Mouse (Mus musculus): Measurements from ENCODE around the gene Rapgef4. TPM values are rescaled to one million over a fixed set of nuclear protein-coding genes. Genes with fewer than 3 reads are reported as not detected.

Gene Rapgef4
- polyA plus RNA-seq, 1 experiment = 192 TPM

GRCm38 (mm10) chr2:72235361-72235901 lies 254.4 kb downstream of the Rapgef4 start:
- H3K4me1 ChIP-seq (ENCODE audit: control insufficient read depth, insufficient read depth, low read length) = no peaks in the 10 kb centered on the region
- H3K27me3 ChIP-seq (ENCODE audit: control insufficient read depth, insufficient read depth, low read length) = no peaks in the 10 kb centered on the region
- WGBS = 24% methylated on average over 12 of the region's 12 CpGs
- no peak overlapping the region for H3K27ac ChIP-seq (ENCODE audit: insufficient read depth, low read length)
- no peak for TF ChIP-seq POLR2A (IDR thresholded peaks at IDR 0.05; ENCODE audit: borderline replicate concordance, insufficient read depth, low read length)
- TF ChIP-seq CTCF (IDR thresholded peaks at IDR 0.05; ENCODE audit: borderline replicate concordance, insufficient read depth, low read depth, low read length) = no peak
- DNase-seq = peak; percentile 34 to 36
- no peak overlapping the region for H3K4me3 ChIP-seq (replicated peaks; ENCODE audit: insufficient read depth, low read depth, low read length)

GRCm38 (mm10) chr2:72238421-72238820 lies 257.4 kb downstream of the Rapgef4 start:
- TF ChIP-seq CTCF (IDR thresholded peaks at IDR 0.05; ENCODE audit: borderline replicate concordance, insufficient read depth, low read depth, low read length) = no peak
- no peak for TF ChIP-seq POLR2A (IDR thresholded peaks at IDR 0.05; ENCODE audit: borderline replicate concordance, insufficient read depth, low read length)
- H3K4me3 ChIP-seq (replicated peaks; ENCODE audit: insufficient read depth, low read depth, low read length) = no peak overlapping the region
- no peaks in the 10 kb centered on the region for H3K27me3 ChIP-seq (ENCODE audit: control insufficient read depth, insufficient read depth, low read length)
- no peak for DNase-seq
- H3K27ac ChIP-seq (ENCODE audit: insufficient read depth, low read length) = no peak overlapping the region
- H3K4me1 ChIP-seq (ENCODE audit: control insufficient read depth, insufficient read depth, low read length) = no peaks in the 10 kb centered on the region
- WGBS = 91% methylated on average over 2 of the region's 2 CpGs

DNA sequence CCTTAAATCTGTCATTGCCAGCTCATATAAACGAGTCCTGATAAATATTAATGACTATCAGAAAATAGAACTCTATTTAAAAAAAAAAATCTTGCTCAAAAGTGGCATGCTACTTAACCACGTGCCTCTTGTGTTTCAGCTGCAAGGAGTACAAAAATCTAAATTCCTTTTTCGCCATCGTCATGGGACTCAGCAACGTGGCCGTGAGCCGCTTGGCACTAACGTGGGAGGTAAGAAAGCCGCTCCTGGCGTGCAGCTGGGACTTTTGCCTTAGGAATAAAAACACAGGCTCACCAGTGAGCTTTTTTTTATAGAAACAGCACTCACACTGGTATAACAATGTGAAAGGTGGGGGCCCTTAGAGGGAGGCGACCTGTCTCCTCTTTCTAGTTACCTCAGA lies 257.9 kb downstream of the Rapgef4 start:
- no peaks in the 10 kb centered on the region for H3K4me1 ChIP-seq (ENCODE audit: control insufficient read depth, insufficient read depth, low read length)
- no peak for TF ChIP-seq CTCF (IDR thresholded peaks at IDR 0.05; ENCODE audit: borderline replicate concordance, insufficient read depth, low read depth, low read length)
- TF ChIP-seq POLR2A (IDR thresholded peaks at IDR 0.05; ENCODE audit: borderline replicate concordance, insufficient read depth, low read length) = no peak
- no peak overlapping the region for H3K27ac ChIP-seq (ENCODE audit: insufficient read depth, low read length)
- no peaks in the 10 kb centered on the region for H3K27me3 ChIP-seq (ENCODE audit: control insufficient read depth, insufficient read depth, low read length)
- no peak overlapping the region for H3K4me3 ChIP-seq (replicated peaks; ENCODE audit: insufficient read depth, low read depth, low read length)
- 63% methylated on average over 11 of the region's 11 CpGs for WGBS
- DNase-seq = no peak

- DNase-seq = no peak
- no peaks in the 10 kb centered on the region for H3K4me1 ChIP-seq (ENCODE audit: control insufficient read depth, insufficient read depth, low read length)
- WGBS = 85% methylated on average over 8 of the region's 8 CpGs
- H3K4me3 ChIP-seq (replicated peaks; ENCODE audit: insufficient read depth, low read depth, low read length) = no peak overlapping the region
- H3K27me3 ChIP-seq (ENCODE audit: control insufficient read depth, insufficient read depth, low read length) = no peaks in the 10 kb centered on the region
- H3K27ac ChIP-seq (ENCODE audit: insufficient read depth, low read length) = no peak overlapping the region
- TF ChIP-seq POLR2A (IDR thresholded peaks at IDR 0.05; ENCODE audit: borderline replicate concordance, insufficient read depth, low read length) (no peak), CTCF (IDR thresholded peaks at IDR 0.05; ENCODE audit: borderline replicate concordance, insufficient read depth, low read depth, low read length) (no peak)
Observed at GRCm38 (mm10) chr2:72239456-72239855, 258.4 kb downstream of the Rapgef4 start.

- Histone ChIP-seq H3K27ac (ENCODE audit: insufficient read depth, low read length) (no peak overlapping the region), H3K27me3 (ENCODE audit: control insufficient read depth, insufficient read depth, low read length) (no peaks in the 10 kb centered on the region), H3K4me3 (replicated peaks; ENCODE audit: insufficient read depth, low read depth, low read length) (no peak overlapping the region), H3K4me1 (ENCODE audit: control insufficient read depth, insufficient read depth, low read length) (no peaks in the 10 kb centered on the region)
- TF ChIP-seq POLR2A (IDR thresholded peaks at IDR 0.05; ENCODE audit: borderline replicate concordance, insufficient read depth, low read length) (no peak), CTCF (IDR thresholded peaks at IDR 0.05; ENCODE audit: borderline replicate concordance, insufficient read depth, low read depth, low read length) (no peak)
- WGBS = 38% methylated on average over 7 of the region's 7 CpGs
- DNase-seq = no peak
Observed at GRCm38 (mm10) chr2:72239993-72240392, 259.0 kb downstream of the Rapgef4 start.

- TF ChIP-seq CTCF (IDR thresholded peaks at IDR 0.05; ENCODE audit: borderline replicate concordance, insufficient read depth, low read depth, low read length) (no peak), POLR2A (IDR thresholded peaks at IDR 0.05; ENCODE audit: borderline replicate concordance, insufficient read depth, low read length) (no peak)
- no peak for DNase-seq
- Histone ChIP-seq H3K4me1 (ENCODE audit: control insufficient read depth, insufficient read depth, low read length) (no peaks in the 10 kb centered on the region), H3K4me3 (replicated peaks; ENCODE audit: insufficient read depth, low read depth, low read length) (no peak overlapping the region), H3K27ac (ENCODE audit: insufficient read depth, low read length) (no peak overlapping the region), H3K27me3 (ENCODE audit: control insufficient read depth, insufficient read depth, low read length) (no peaks in the 10 kb centered on the region)
- 76% methylated on average over 7 of the region's 7 CpGs for WGBS
Observed at GRCm38 (mm10) chr2:72240691-72241090, 259.7 kb downstream of the Rapgef4 start.

DNA sequence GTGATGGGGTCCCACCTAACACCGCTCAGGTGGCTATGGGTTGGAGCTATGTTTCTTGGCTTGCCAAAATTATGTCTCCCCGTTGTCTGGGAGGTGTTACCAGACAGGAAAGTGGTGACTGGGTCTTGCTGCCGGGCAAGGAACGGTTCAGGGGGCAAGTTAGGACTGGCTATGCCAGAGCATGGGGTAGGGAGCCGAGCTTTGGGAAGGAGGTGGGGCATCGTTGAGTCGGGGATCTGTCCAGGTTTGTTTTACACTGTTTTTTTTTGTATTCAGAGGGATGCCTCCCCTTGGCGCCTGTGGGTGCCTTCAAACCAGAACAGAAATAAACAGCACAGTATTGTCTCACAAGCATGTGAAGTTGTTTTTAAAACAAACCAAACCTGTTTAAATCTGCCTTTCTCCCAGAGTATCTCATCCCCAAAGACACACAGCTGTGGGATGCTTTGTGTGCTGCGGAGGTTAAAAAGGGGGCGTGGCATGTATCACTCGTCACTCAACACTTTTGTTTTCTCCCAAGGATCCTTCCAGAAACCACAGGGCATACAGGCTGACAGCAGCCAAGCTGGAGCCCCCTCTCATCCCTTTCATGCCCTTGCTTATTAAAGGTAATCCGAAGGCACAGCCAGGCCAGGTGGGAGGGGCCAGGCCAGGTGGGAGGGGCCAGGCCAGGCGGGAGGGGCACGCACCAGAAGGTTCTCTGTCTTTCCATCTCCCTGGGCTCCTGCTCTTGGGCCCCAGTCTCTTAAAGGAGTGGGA lies 260.9 kb downstream of the Rapgef4 start:
- DNase-seq = no peak
- TF ChIP-seq POLR2A (IDR thresholded peaks at IDR 0.05; ENCODE audit: borderline replicate concordance, insufficient read depth, low read length) = no peak
- no peak for TF ChIP-seq CTCF (IDR thresholded peaks at IDR 0.05; ENCODE audit: borderline replicate concordance, insufficient read depth, low read depth, low read length)
- no peak overlapping the region for H3K27ac ChIP-seq (ENCODE audit: insufficient read depth, low read length)
- H3K4me3 ChIP-seq (replicated peaks; ENCODE audit: insufficient read depth, low read depth, low read length) = no peak overlapping the region
- no peaks in the 10 kb centered on the region for H3K27me3 ChIP-seq (ENCODE audit: control insufficient read depth, insufficient read depth, low read length)
- WGBS = 50% methylated on average over 14 of the region's 14 CpGs
- H3K4me1 ChIP-seq (ENCODE audit: control insufficient read depth, insufficient read depth, low read length) = no peaks in the 10 kb centered on the region
